Mouse (Mus musculus) cerebellum, adult 9-11 months (tissue): Measurements from ENCODE around the gene Jup.
A peak's percentile ranks its signal among the peaks of the same experiment; 100 is the strongest.

Source experiments
- DNase-seq: peaks from one replicate; pipeline ENCODE4 v3.0.0; 2022

Jup gene

GRCm38 (mm10) chr11:100397600-100398389 is at the start of gene Jup:
TSS of gene Jup (minus strand) at chr11:100397763.
- DNase-seq = peak; percentile 100

DNA sequence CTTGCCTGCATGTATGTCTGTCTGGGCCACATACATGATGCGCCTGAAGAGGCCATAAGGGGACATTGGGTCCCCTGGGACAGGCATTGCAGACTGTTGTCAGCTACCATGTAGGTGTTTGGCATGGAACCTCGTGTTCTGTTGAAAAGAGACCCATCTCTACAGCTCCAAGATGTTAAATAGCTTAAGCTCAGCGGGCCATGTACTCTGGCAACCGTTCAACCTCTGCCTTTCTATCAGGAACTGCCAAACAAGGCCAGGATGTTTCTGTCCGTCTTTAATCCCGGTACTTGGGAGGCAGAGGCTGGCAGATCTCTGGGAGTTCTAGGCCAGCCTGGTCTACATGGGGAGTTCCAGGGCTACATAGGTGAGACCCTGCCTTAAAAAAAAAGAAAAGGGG is 45.1 kb upstream of the Jup start:
- DNase-seq = no peak

DNA sequence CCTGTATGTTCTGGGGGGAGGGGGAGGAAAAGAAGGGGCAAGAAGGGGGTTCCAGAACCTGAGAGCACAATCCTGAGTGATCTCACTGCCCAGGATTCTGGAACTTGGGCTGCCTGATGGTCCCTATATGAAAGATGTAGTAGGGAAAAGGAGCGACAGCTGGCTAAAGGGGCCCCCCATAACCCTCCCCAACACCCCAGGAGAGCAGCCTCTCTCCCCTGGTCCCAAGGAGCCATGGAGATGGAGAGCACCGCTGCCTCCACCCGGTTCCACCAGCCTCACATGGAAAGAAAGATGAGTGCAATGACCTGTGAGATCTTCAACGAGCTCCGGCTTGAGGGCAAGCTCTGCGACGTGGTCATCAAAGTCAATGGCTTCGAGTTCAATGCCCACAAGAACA is 44.2 kb upstream of the Jup start, which contains the start of the genes Nt5c3b and Klhl10:
Gene Nt5c3b, minus strand, starts transcription at position 12 of the 400 bp plus-strand sequence.
Gene Klhl10, plus strand, starts transcription at position 121 of the 400 bp plus-strand sequence.
- no peak for DNase-seq

DNA sequence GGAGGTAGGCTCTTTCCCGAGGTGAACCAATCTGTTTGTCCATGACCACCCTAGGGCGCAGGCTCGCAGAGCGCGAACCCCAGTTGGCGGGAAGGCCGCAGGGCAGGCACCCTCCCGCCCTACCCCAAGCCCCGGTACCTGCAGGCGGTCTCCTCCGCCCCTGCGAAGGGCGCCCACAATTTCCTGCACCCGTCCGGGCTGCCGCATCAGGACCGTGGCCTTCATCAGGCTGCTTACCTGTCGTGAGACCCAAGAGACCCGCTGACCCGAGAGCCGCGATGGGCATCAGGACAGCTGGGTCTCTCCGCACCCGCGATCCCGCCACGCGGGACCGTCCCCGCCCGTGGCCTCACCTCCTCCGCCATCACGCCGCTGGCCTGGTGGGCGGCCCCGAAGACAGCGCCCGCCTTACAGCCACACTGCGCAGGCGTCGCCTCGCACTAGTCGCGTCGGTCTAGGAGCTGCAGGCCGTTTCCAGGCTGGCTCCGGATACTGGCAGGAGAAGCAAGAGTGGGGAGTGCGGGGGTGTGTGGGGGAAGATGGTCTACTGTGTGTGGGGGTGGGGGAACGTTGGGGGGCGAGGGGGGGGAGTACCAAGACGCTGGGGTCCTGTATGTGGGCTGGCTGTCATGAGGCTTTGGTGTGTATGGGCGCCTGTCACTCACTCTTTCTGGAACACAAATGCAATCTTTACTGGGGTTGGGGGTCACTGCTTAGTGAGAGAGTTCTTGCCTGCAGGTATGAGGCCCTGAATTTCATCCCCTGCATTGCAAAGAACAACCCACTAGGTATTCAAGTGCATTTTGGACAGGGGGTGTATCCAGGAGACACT is 43.3 kb upstream of the Jup start:
- peak; percentile 87 for DNase-seq

GRCm38 (mm10) chr11:100437901-100438300 is 40.3 kb upstream of the Jup start:
- no peak for DNase-seq

- no peak for DNase-seq
Measured at GRCm38 (mm10) chr11:100435678-100436246, 38.2 kb upstream of the Jup start.

DNA sequence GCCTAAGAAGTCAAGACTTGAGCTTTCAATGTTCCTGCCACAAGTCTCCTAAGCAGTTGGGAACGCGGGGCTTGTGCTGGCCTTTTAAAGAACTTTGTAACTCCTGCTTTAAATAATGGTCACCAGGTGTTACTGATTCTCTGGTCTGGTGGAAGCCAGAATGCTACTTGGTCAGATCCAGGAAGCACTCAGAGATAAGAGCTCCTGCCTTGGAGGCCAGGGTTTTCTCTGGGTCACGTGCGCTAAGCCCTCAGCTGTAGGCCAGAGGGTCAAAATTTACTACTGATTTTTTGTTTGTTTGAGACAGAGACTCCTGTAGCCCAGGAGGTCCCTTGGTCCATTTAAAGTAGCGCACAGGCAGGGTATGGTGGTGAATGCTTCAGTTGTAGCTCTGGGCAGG is 34.4 kb upstream of the Jup start:
- no peak for DNase-seq

DNA sequence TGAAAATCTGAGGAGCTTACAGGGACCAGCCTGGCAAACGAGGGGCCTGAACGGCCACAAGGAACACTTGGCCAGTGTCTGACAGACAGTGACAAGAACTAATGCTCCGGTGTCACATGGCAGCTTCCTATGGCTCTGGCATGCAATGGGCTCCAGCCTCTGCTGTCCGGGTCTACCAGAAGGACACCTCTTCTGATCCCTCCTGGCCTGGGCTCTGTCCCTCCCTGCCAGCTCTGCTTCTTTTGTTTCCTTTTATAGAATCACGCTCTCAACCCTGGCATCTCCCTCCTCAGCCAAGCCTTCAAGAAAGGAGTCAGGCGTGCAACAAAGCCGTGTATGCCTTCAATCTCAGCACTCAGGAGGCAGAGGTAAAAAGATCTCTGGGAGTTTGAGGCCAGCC is 32.5 kb upstream of the Jup start:
- DNase-seq = no peak

DNA sequence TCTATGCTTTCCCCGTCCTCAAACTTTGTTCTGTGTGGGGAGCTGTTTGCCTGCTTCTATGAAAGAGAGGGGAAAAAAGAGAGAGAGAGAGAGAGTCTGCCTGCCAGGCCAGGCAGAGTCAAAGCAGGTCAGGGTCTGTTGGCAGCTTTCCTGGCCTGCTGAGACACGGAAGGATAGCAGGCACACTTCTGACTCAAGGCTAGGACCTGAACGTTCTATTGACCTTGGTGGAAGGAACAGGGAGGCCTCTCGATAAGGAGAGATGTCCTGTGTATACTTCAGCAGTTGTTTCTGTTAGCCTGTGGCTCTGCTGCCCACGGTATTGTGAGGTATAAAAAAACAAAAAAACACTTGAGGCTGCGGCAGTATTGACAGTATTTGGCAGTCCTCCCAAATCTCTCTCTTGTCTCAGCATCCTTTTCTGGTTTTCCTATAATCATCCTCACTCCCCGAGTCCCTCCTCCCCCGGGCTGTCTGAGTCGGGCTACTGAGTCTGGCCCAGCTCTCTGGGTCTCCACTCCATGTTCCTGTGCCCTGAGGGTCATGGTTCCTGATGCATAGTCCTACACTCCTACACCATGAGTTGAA is 31.1 kb upstream of the Jup start:
- no peak for DNase-seq

DNA sequence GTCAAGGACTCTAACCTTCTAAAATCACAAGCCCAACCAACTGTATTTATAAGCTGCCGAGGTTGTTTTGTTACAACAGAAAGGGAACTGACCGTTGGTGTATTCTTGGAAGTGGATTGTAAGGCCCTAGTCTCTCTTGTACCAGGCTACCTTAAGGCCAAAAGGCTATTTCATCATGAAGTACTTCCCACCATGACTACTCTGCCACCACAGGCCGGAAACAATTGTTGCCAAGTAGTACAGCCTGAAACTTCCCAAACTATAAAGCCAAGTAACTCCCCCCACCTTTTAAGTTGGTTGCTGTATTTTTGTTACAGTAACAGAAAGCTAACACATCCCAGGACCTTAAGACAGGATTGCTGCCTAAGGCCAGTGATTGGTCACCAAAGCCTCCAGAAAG is 29.3 kb upstream of the Jup start:
- DNase-seq = no peak

DNA sequence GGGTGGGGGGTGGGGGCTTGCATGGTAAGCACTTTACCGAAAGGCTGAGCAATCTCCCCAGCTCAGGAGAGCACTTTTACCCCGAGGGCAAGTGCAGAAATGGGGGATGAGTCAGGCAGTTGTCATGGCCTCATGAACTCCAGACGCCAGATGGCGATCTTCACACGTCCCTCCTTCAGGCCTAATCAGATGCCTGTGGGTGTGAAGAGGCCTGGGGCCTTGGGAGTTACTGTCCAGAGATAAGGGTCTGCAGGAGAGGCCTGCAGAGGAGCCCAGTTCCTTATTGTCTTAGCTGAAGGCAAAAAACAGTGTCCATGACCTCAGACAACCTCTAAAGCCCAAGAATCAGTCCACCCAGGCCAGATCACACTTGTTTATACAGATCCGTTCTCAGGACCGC is 28.3 kb upstream of the Jup start:
- peak; percentile 68 for DNase-seq

GRCm38 (mm10) chr11:100423836-100424235 is 26.3 kb upstream of the Jup start:
- DNase-seq = no peak

- DNase-seq = no peak
Measured at GRCm38 (mm10) chr11:100421537-100421936, 24.0 kb upstream of the Jup start.

DNA sequence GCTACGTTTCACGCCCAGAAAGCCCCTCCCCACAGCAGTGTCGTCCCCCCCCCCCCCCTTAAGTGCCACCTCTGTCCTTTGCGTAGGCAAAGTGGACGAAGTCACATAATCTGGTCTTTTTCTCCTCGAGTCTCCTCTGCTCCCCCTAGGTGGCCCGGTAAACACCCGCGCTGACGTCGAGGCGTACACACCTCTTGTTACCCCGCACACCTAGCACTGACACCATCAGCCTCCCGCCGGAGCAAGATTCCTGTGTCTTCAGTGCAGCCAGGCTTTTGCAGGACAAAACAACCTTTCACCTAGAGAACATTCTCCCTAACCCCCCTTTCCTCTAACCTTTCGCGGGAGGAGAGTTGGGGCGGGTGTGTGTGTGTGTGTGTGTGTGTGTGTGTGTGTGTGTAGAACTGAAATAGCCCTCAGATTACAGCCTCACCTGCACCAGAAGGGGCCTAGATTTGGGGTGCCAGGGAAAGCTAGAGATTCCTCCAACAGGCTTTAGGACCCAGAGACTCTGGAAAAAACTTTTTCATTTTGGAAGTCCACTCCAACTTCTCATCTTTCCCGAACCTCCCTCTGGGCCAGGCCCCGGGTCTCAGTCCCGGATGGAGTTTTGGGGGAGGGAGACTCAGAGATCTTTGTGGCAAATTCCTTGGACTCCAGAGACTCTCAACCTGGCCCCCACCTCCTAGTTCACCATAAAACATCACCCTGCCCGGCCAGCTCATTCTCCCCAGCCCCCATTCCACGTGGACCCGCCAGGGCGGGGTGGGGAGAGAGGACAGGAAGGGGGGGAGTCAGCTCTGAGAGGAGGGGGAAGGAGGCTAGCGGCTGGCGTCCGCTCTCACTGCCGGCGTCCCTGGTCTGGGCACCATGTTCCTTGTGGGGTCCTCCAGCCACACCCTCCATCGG is 17.6 kb upstream of the Jup start, which contains the start of gene Fkbp10:
Gene Fkbp10, plus strand, starts transcription at position 784 of the 909 bp plus-strand sequence.
- peak; percentile 59 for DNase-seq

DNA sequence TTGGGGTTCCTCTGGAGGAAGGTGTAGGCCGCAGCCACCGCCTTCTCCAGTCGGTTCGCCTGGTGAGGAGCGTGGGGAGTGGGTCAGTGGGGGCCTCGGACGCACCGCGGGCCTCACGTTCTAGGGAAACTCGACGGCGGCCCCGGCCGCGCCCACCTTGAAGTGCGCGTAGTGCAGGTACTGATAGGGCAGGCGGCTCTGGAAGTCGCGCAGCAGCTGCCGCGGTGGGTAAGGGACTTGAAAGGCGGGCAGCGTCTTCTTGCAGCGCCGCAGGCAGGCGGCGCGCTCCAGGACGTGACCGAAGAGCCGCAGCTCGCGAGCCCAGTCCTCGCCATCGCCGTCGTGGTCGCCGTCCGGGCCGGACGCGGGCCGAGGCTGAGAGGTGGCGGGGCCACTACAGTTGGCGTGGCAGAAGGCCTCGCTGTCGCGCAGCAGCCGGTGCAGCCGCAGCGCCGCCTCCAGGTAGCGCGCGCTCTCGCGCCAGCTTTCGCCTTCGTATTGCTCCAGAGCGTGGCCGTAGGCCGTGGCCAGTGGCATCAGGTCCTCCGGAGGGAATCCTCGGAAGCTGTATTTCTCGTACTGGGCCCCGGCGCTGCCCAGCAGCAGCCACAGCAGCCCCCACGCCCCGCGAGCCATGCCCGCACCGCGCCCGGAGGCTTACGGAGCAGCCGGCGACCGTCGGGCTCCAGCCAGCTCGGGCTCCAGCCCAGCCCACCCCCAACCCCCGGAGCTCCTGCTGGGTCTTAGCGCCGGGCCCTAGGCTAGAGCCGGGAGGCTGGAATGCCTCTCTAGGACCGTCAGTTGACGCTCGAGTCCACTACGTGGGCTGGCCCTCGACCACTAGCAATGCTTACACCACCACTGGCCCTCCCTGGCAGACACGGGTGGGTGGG is 16.7 kb upstream of the Jup start, which contains the start of gene P3h4:
Gene P3h4, minus strand, starts transcription at position 816 of the 893 bp plus-strand sequence.
- peak; percentile 89 for DNase-seq

DNA sequence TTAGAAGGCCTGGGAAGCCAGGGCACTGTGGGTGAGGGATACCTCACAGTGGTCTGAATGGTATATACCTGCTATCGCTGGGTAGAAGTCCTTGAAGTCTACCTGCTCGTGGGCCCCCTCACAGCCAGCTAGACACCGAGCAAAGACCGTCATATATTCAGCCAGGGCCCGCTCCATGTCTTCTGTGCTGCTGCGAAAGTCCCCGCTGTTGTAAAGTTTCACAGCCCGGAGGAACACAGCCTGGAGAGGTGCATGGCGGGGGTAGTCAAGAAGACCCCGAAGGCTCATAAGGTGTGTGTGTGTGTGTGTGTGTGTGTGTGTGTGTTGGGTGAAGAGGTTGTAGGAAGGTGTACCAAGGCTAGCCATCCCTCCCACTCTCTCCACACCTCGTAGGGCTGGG is 16.0 kb upstream of the Jup start:
- DNase-seq = no peak

GRCm38 (mm10) chr11:100411736-100412135 is 14.2 kb upstream of the Jup start:
- DNase-seq = no peak

- peak; percentile 72 for DNase-seq
Measured at GRCm38 (mm10) chr11:100409686-100410085, 12.1 kb upstream of the Jup start.

DNA sequence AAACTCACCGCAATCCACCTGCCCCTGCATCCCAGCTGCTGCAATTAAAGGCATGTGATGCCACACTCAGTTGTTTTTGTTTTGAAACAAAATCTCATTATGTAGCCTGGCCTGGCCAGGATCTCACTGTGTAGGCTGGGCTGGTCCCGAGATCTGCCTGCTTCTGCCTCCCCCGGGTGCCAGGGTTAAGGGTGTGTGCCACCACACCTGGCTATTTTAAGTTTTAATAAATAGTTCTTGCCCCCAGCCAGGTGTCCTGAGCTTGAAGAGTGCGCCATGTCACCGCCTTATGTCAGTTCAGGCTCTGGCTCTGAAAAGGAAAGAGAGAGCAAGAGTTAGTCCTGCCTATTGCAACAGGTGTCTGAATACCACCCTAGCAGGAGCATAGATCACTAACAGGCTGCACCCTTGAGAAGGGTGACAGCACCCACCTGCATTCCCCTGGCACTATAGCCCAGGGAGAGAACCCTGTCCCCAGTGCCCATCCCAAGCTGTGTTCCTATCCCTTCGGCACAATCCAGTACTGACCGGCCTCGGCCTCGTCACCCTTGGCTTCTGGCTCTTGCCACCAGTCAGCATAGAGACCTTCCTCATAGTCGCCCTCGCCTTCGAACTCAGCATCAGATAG is 11.4 kb upstream of the Jup start:
- peak; percentile 60 for DNase-seq
